Mouse (Mus musculus): ENCODE measurements at regions not wholly inside any gene's neighbourhood (a gene's known extent, or its start where the extent isn't known, plus 50 kb on each side); places are given as distances from the start of the nearest gene placed in this dataset.

DNA sequence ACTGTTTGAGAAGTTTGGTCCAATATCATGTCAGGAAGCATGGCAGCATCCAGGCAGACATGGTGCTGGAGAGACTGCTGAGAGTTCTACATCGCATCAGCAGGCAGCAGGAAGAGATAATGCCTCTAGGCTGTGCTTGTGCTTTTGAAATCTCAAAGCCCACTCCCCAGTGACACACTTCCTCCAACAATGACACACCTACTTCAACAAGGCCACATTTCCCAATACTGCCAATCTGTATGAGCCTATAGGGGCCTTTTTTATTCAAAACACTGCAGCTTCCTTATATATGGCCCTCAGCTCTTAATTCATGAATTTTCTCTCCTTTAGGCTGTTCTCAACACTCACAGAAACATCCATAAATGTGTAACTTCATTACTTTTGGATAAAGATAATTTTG lies 97.4 kb upstream of the Inhba start:
- no peak for DNase-seq
- intact Hi-C loops (cut with DNase I): no loop called here

DNA sequence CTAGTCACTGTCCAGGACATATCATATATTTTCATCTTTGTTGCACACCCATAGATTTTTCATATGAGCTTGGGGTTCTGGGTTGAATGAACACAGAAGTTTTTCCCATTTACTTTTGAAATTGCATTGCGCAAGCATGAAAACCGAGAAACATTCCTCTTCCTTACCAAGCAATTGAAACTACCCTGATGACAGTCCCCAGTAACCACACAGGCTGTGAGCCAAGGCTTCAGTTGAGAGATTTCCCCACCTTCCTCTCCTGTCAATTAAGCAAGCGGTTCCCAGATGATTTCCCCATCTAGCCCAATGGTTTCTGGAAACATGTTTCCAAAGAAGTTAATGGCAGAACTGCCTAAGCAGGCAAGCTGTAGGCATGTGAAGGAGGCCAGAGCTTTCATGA lies 81.8 kb upstream of the Inhba start:
- intact Hi-C loops (cut with DNase I): no loop called here
- DNase-seq: no peak

DNA sequence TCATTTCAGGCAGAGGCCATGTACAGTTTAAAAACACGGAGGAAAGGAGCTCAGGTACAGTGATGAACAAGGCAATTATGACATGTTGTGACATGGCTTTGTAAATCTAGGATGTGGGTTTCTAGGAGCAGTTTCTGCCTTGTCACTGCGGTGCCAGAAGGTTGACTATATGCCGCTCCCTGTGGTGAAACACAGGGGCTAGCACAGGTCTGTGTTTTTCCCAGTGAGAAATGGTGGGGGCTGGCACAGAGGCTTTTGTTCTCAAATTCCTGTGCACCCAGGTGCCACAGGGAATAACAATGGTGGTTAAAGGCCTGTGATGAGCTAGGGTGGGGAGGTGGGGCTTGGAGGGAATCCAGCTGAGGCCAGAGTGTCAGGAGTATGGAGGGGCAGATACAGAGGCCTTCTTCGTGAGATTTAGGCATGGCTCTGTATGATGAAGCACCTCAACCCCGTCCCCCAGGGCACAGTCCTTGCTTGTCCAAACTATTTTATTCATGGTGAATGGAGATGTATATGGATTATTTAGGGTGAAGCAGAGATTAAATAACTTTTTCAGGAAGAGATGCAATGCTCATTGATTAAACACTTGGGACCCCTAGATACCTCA lies 80.0 kb upstream of the Inhba start:
- no peak for DNase-seq
- intact Hi-C loops (cut with DNase I): no loop called here

DNA sequence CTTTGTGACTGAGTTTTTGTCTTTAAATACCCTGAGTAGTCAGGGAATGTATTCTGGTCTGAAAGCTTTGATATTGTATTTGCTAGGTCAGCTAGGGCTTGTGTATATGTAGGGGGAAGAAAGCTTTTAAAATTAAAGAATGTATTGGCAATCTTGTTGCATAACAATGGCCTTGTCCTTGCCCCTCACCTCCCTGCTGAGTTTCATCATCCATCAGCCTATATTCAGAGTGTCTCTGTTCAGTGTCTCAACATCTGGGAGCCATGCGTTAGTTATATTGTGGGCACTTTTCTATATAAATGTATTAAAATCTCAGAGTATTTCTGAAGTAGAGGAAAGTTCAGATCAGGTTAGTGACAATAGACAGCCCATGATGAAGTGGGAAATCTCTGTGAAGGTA lies 76.0 kb upstream of the Inhba start:
- DNase-seq: no peak
- intact Hi-C loops (cut with DNase I): no loop called here

DNA sequence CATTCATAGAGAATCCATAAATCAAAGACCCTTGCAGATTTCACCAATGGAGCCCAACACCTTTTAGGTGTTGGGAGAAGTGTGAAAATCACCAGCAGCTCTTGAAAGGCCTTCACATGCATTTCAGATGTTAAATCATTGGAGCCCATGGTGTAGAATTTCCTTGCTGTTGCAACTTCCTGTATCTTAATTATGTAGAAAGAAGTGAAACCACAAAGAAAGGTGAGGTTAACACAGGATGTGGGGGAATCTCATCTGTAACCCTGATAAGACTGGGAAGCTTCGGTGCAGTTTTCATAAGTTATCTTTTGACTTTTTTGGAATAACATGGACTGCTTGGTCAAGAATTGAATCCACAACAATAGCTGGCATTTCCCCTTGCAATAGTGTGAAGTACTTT lies 75.5 kb upstream of the Inhba start:
- intact Hi-C loops (cut with DNase I): no loop called here
- DNase-seq: no peak

DNA sequence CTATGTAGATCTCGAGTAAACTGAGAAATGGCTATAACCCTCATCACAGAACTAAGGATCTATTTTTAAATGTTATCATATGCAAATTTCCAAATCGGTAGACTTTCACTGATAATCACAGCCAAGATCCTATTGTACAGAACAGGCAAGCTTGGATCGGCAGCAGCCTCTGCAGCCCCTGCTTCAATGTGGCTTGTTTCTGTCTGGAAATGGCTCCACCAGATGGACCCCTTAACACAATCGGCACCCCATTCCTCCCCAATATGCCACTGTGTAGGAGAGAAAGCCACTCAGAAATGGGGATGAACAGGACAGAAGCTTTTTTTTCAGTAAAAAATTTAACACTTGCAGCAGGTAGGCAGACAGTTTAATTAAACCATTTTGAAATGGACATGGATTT lies 61.5 kb upstream of the Inhba start:
- no peak for DNase-seq
- intact Hi-C loops (cut with DNase I): no loop called here

DNA sequence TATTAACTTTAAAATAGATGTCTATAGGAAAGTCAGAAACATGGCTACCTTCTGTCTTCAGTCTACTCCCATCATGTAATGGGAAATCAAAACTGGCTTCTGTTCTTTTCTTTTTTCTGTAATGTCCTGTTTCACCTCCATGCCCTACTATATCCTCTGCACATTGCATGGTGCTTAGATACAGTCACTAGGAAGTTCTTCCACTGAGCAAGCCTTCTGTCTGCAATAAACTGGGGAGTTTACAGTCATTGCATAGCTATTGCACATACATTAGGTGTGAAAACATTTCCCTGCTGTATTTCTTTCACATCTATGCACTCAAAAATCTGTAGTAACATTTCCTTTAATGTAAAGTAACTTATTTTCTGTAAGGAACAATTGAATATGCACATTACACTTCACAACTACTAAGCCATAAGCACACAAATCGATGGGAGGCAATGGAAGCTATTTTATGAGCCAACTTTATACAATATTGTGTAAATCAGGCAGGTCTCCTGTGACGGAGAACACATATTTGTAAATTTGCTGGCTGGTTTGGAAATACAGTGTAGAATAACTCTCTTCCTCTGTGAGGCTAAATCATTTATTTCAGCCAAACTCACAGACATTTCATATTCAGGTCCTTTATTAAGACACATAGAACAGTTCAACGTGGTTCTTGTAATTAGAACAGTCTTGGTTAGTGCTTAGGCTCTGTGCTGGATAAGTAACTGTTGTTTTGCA lies 60.6 kb upstream of the Inhba start:
- no peak for DNase-seq
- intact Hi-C loops (cut with DNase I): no loop called here
